Mouse (Mus musculus): ENCODE results near the gene Tmem266.

- TF ChIP-seq CTCF (IDR thresholded peaks at IDR 0.05; ENCODE audit: low read depth, low read length) (peak; percentile 84), POLR2A (IDR thresholded peaks at IDR 0.05; ENCODE audit: extremely low read depth, insufficient read depth, low read length) (no peak)
Observed at GRCm38 (mm10) chr9:55391909-55392658, 65.4 kb downstream of the Tmem266 start.
